Mouse (Mus musculus): ENCODE data around the gene Mrfap1. TPM values are rescaled to one million over a fixed set of nuclear protein-coding genes. Genes with fewer than 3 reads are reported as not detected.
A peak's percentile ranks its signal among the peaks of the same experiment; 100 is the strongest.

The Mrfap1 gene
- polyA plus RNA-seq, 1 experiment from 2014 or later = 280 TPM

GRCm38 (mm10) chr5:36747071-36747470, 49.5 kb downstream of the Mrfap1 start:
- Histone ChIP-seq H3K4me3 (ENCODE audit: low read length) (no peak overlapping the region), H3K4me1 (ENCODE audit: control insufficient read depth, insufficient read depth, low read length) (peaks cover 10% of the 10 kb centered on the region), H3K4me2 (ENCODE audit: low read depth, low read length) (peak overlapping the region; percentile 88; the same call in 1 of the 2 replicates), H3K27me3 (replicated peaks; ENCODE audit: control insufficient read depth, insufficient read depth, low read length) (no peaks in the 10 kb centered on the region), H3K9ac (ENCODE audit: low read depth, low read length) (peak overlapping the region; percentile 41; the same call in 1 of the 2 replicates), H3K36me3 (ENCODE audit: control insufficient read depth, insufficient read depth, low read length) (no peaks in the 10 kb centered on the region), H3K27ac (ENCODE audit: low read length) (no peak overlapping the region), H3K9me3 (ENCODE audit: control insufficient read depth, low read length) (no peaks in the 10 kb centered on the region)
- ATAC-seq = no peak
- WGBS = 79% methylated on average over 7 of the region's 7 CpGs

Other genes with a start within 250 kb of the Mrfap1 start
- gene Tbc1d14, start 203.5 kb downstream of the Mrfap1 start, polyA plus RNA-seq (2015; fragmentation: Nextera tagmentation; extraction: Ambion mirVana) = 30.7 and 34.0 TPM in 2 replicates
- 14.0 and 14.2 TPM in 2 replicates for gene D5Ertd579e, start 100.7 kb downstream of the Mrfap1 start, polyA plus RNA-seq (2015; fragmentation: Nextera tagmentation; extraction: Ambion mirVana)
- gene Bloc1s4, start 48.1 kb downstream of the Mrfap1 start, polyA plus RNA-seq (2015; fragmentation: Nextera tagmentation; extraction: Ambion mirVana) = 16.5 and 19.7 TPM in 2 replicates
- gene Man2b2, start 33.9 kb upstream of the Mrfap1 start, polyA plus RNA-seq (2015; fragmentation: Nextera tagmentation; extraction: Ambion mirVana) = 44.9 and 64.6 TPM in 2 replicates
- gene Ppp2r2c, start 71.7 kb upstream of the Mrfap1 start, polyA plus RNA-seq (2015; fragmentation: Nextera tagmentation; extraction: Ambion mirVana) = 0.40 and 0.42 TPM in 2 replicates
- 15.9 and 18.0 TPM in 2 replicates for gene Wfs1, start 192.4 kb upstream of the Mrfap1 start, polyA plus RNA-seq (2015; fragmentation: Nextera tagmentation; extraction: Ambion mirVana)

Measured in intestine, embryonic 16.5 days (tissue).